Mouse (Mus musculus) midbrain, embryonic 11.5 days (tissue): ENCODE results near the gene Acer1. TPM values are rescaled to one million over a fixed set of nuclear protein-coding genes. Genes with fewer than 3 reads are reported as not detected.

Experiments used
- ATAC-seq: fragments of 200-750 bp; cut with Nextera tagmentation; 2 replicates; pipeline ENCODE4 v1.8.0; 2017; ENCODE audit warnings: moderate TSS enrichment, moderate library complexity; ENCODE audit not compliant: low FRiP score
- DNase-seq: peaks from one replicate; pipeline ENCODE4 v3.0.0; 2015; ENCODE audit warnings: low spot score; ENCODE audit errors: missing footprints
- H3K27ac ChIP-seq: fragments of 300-500 bp; sonication (generic); 2 replicates; pipeline ENCODE4 v1.5.1; 2014; ENCODE audit warnings: low read depth, low read length
- H3K27me3 ChIP-seq: fragments of 300-500 bp; sonication (generic); 2 replicates; pipeline ENCODE4 v1.6.1; 2014; ENCODE audit warnings: mild to moderate bottlenecking, low read length, moderate library complexity, mixed read lengths; ENCODE audit not compliant: control insufficient read depth, insufficient read depth
- H3K36me3 ChIP-seq: fragments of 300-500 bp; sonication (generic); 2 replicates; pipeline ENCODE4 v1.6.1; 2014; ENCODE audit warnings: mild to moderate bottlenecking, low read length, moderate library complexity, mixed read lengths; ENCODE audit not compliant: control insufficient read depth, insufficient read depth
- H3K4me1 ChIP-seq: fragments of 300-500 bp; sonication (generic); 2 replicates; pipeline ENCODE4 v1.6.1; 2014; ENCODE audit warnings: low read length; ENCODE audit not compliant: control insufficient read depth, insufficient read depth
- H3K4me2 ChIP-seq: fragments of 300-500 bp; sonication (generic); 2 replicates; pipeline ENCODE4 v1.6.1; 2014; ENCODE audit warnings: mild to moderate bottlenecking, moderate library complexity
- H3K4me3 ChIP-seq: fragments of 300-500 bp; sonication (generic); 2 replicates; pipeline ENCODE4 v1.5.1; 2014; ENCODE audit warnings: low read depth, low read length
- H3K9ac ChIP-seq: fragments of 300-500 bp; sonication (generic); 2 replicates; pipeline ENCODE4 v1.6.1; 2014; ENCODE audit warnings: low read length
- H3K9me3 ChIP-seq: fragments of 300-500 bp; sonication (generic); 2 replicates; pipeline ENCODE4 v1.6.1; 2016; ENCODE audit warnings: low read length; ENCODE audit not compliant: control insufficient read depth
- WGBS: fragments of 180-500 bp; shearing (Covaris S2); extraction: QIAGEN DNeasy Blood & Tissue Kit; methylation state at CpG from one replicate; pipeline ENCODE4 v1.1.7; 2014; 5-methylcytosine and 5-hydroxymethylcytosine counted together
- polyA plus RNA-seq: library from polyadenylated mRNA; unstranded; fragments of >200 nt; fragmentation: Nextera tagmentation; extraction: Ambion mirVana; gene quantifications from 2 replicates; pipeline ENCODE4 v1.2.1, GENCODE M21; 2014

The Acer1 gene
- polyA plus RNA-seq, 1 experiment from 2014 or later, result not detected

DNA sequence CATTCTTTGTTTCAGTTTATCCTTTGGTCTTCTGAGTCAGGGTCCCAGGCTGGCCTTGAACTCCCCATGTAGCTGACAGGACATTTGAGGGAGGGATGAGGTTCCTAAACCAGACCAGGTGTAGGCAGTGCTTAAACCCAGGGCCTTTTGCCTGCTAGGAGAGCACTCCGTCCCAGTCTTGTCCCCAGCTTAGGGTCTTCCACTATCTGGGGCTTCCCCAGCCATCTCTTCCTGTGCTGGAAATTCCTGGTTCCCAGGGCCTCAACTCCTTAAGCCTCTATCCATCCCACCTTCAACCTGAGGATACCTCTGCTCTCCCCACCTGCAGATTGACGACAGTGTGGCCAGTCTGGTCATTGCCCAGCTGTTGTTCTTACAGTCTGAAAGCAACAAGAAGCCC, 9.0 kb upstream of the Acer1 start:
- H3K27ac ChIP-seq, result no peak overlapping the region
- 64% methylated on average over 2 of the region's 2 CpGs for WGBS

DNA sequence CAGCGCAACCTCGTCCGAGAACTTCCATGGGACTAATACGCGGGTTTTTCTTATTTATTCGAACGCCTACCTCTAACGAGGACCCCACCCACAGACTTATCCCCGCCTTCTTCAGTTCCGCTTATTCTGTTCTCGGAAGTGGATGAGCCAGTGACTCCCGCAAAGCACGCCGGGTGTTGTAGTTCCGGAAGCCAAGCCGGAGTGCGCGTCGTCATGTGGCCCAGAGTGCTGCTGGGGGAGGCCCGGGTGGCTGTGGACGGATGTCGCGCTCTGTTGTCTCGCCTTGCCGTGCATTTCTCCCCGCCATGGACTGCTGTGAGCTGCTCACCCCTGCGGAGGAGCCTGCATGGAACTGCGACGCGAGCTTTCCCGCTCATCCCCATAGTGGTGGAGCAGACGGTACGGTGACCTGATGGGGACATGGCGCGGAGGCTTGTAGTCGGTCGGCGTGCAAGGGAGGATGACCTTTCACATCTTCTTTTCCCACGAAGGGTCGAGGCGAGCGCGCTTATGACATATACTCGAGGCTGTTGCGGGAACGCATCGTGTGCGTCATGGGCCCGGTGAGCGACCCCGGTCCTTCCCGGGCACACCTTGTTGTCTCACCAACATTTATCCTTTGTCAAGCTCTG, 8.3 kb upstream of the Acer1 start, which contains the start of gene Clpp:
TSS of gene Clpp (plus strand) at position 191 of the 632 bp plus-strand sequence.
- H3K4me1 ChIP-seq, result peaks cover 6% of the 10 kb centered on the region
- no peaks in the 10 kb centered on the region for H3K9me3 ChIP-seq
- H3K4me3 ChIP-seq, result peak within 1 kb of the TSS; percentile 81
- WGBS, result under 1% methylated on average over 52 of the region's 52 CpGs
- DNase-seq (peak; percentile 99), ATAC-seq (peak; percentile 97)
- H3K4me2 ChIP-seq, result peak within 1 kb of the TSS; percentile 78
- peaks cover 8% of the 10 kb centered on the region for H3K36me3 ChIP-seq
- peak within 1 kb of the TSS; percentile 76 for H3K9ac ChIP-seq
- no peaks in the 10 kb centered on the region for H3K27me3 ChIP-seq
- peak within 1 kb of the TSS; percentile 57 for H3K27ac ChIP-seq

More for the DNA sequence above, 9.0 kb upstream of the Acer1 start:
- Histone ChIP-seq H3K27me3 (no peaks in the 10 kb centered on the region), H3K4me2 (peak overlapping the region; percentile 78), H3K4me1 (peaks cover 6% of the 10 kb centered on the region), H3K9me3 (no peaks in the 10 kb centered on the region), H3K4me3 (peak overlapping the region; percentile 81), H3K9ac (peak overlapping the region; percentile 76), H3K36me3 (peaks cover 11% of the 10 kb centered on the region)
- ATAC-seq (no peak), DNase-seq (peak; percentile 85)

DNA sequence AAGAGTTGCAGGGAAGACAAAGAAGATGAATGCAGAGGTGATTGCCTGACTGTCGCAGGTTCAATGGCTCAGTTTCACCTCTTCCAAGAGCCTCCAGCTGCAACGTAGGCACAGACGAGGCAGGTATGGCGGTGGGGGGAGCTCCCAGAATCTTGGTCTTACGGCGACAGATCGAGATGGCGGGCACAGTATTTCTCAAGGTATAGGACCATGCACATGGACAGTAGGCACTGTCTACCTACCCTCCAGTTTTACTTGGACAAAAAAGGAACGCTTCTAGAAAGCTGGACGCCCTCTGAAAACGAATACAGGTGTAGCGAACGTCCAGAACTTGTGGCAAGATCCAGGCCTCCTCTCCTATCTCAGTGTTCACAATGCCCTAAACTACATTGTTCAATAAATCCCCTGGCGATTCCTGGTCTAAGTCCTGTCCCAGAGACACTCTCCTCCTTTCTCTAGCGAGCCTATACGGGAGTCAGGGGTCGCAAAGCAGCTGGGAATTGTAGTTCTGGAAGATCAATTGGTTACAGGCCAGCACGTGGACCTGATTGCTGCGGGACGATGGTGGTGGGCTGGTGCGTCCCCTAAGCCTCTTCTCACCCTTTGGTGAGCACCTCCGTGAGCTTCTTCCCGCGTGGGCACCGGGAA, 7.7 kb upstream of the Acer1 start:
- peak overlapping the region; percentile 78 for H3K4me2 ChIP-seq
- H3K4me1 ChIP-seq, result peaks cover 6% of the 10 kb centered on the region
- no peaks in the 10 kb centered on the region for H3K9me3 ChIP-seq
- 3% methylated on average over 25 of the region's 25 CpGs for WGBS
- H3K27me3 ChIP-seq, result no peaks in the 10 kb centered on the region
- H3K9ac ChIP-seq, result peak overlapping the region; percentile 76
- DNase-seq (no peak), ATAC-seq (peak; percentile 96)
- H3K4me3 ChIP-seq, result peak overlapping the region; percentile 81
- peak overlapping the region; percentile 57 for H3K27ac ChIP-seq
- peaks cover 8% of the 10 kb centered on the region for H3K36me3 ChIP-seq

DNA sequence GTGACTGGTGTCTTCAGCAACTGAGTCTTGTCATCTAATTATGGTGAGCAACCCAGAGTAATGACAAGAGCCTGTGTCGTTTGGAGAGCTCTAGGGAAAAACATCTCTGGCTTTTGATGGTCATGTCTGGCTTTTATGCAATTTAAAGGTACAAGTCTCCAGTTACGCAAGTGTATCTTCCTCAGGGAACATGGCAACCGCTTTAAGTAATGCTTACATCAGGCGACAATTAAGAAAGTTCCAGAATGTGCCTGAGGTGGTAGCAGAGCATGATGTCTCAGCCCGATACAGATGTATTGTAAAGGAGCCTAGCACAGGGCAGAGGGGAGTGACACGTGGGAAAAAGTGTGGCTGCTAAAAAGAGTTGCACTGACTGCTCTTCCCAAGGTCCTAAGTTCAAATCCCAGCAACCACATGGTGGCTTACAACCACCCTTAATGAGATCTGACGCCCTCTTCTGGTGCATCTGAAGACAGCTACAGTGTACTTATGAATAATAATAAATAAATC, 7.0 kb upstream of the Acer1 start:
- ATAC-seq (no peak), DNase-seq (no peak)
- Histone ChIP-seq H3K4me3 (peak overlapping the region; percentile 81; the same call in 1 of the 2 replicates), H3K27ac (no peak overlapping the region), H3K36me3 (peaks cover 8% of the 10 kb centered on the region), H3K4me2 (peak overlapping the region; percentile 78), H3K9ac (peak overlapping the region; percentile 76; the same call in 1 of the 2 replicates), H3K9me3 (no peaks in the 10 kb centered on the region), H3K4me1 (peaks cover 6% of the 10 kb centered on the region), H3K27me3 (no peaks in the 10 kb centered on the region)
- 76% methylated on average over 7 of the region's 7 CpGs for WGBS

DNA sequence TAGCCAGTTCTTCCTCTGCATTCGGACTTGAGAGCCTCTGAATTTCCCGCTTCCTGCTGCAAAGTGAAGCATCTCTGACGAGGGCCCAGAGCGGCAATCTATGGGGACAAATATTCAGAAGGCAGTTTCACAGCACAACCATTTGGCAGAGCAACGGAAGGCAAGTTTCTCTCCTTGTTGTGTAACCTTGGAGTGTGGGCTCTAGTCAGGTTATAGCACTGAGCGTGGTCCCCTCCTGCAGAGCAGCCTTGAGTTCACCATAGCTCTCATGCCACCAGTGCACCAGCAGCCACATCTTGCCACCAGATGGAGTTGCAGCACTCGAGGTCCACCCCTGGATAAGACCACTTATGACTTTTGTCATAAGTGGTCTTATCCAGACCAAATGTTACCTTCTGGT, 6.5 kb upstream of the Acer1 start:
- H3K4me2 ChIP-seq, result no peak overlapping the region
- DNase-seq (no peak), ATAC-seq (no peak)
- WGBS, result 87% methylated on average over 7 of the region's 7 CpGs
- H3K27ac ChIP-seq, result no peak overlapping the region
- H3K4me1 ChIP-seq, result peaks cover 6% of the 10 kb centered on the region
- no peak overlapping the region for H3K9ac ChIP-seq
- no peak overlapping the region for H3K4me3 ChIP-seq
- H3K36me3 ChIP-seq, result peaks cover 7% of the 10 kb centered on the region
- H3K27me3 ChIP-seq, result no peaks in the 10 kb centered on the region
- no peaks in the 10 kb centered on the region for H3K9me3 ChIP-seq

DNA sequence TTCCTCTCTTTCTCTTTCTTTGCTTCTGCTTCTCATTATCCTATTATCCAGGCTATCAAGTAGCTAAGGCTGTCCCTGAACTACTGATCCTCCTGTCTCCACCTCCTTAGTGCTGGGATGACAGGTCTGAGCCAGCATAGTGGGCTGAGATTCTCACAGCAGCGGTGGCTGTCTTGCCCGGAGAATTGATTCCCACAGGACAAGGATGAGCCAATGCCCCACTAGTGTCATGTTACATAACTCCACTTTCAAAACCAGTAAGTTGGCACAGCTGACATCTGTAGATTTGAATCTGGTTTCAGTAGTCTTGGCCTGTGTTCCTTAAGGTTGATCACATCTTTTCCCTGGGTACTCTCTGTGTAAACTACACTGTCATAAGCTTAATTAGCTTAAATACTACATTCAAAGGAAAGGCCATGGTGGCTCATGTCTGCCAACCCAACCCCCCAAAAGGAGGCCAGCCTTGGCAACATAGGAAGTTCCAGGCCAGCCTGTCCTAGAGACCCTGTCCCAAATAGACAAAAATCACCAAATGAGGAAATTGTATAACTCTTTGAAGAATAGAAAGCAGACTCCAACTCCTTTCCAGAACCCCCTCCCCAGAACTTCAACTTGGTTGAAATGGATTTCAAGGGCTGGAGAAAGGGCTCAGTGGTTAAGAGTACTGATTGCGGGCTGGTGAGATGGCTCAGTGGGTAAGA, 4.3 kb upstream of the Acer1 start:
- Histone ChIP-seq H3K27me3 (no peaks in the 10 kb centered on the region), H3K27ac (no peak overlapping the region), H3K4me2 (no peak overlapping the region), H3K36me3 (no peaks in the 10 kb centered on the region), H3K9me3 (no peaks in the 10 kb centered on the region), H3K4me3 (no peak overlapping the region), H3K4me1 (peaks cover 5% of the 10 kb centered on the region), H3K9ac (no peak overlapping the region)
- DNase-seq, result peak; percentile 67
- no peak for ATAC-seq
- 92% methylated on average over 3 of the region's 3 CpGs for WGBS

DNA sequence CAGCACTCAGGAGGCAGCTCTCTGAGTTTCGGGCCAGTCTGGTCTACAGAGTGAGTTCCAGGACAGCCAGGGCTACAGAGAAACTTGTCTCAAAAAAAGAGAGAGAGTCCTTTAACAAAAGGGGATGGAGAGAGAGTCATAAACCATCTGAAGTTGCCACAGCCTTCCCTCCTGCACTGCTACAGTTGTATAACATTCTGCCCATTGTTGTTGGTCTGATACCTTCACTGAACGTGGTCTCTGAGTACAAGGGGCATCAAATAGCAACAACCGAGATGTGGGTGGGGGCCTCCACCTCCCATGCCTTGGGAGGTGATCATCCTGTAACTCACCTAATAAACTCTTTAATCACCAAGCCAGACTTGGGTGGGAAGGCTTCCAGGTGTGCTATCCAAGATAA, 3.7 kb upstream of the Acer1 start:
- ATAC-seq, result no peak
- Histone ChIP-seq H3K36me3 (no peaks in the 10 kb centered on the region), H3K9me3 (no peaks in the 10 kb centered on the region), H3K27ac (no peak overlapping the region), H3K4me1 (no peaks in the 10 kb centered on the region), H3K27me3 (no peaks in the 10 kb centered on the region), H3K4me2 (no peak overlapping the region), H3K9ac (no peak overlapping the region), H3K4me3 (no peak overlapping the region)
- peak; percentile 60 for DNase-seq
- WGBS, result 81% methylated on average over 3 of the region's 3 CpGs

DNA sequence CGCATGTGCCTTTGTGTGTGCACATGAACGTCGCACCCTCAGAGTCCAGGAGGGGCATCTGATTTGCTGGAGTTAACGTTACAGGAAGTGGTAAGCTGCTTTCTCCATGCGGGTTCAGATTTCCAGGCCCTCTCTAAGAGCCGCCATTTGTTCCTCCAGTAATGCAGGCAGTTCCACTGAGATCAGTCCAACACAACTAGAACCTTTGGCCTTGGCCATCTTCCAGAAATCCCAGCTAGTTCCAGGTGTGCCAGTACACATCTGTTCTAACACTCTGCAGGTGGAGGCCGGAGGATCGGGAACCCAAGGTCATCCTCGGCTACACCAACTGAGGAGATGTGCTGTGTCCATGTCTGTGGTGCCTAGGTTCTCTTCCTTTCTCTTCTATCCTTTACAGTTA, 3.0 kb upstream of the Acer1 start:
- no peak overlapping the region for H3K9ac ChIP-seq
- no peaks in the 10 kb centered on the region for H3K9me3 ChIP-seq
- H3K27ac ChIP-seq, result no peak overlapping the region
- H3K4me2 ChIP-seq, result no peak overlapping the region
- ATAC-seq, result no peak
- no peak overlapping the region for H3K4me3 ChIP-seq
- 85% methylated on average over 9 of the region's 9 CpGs for WGBS
- no peaks in the 10 kb centered on the region for H3K4me1 ChIP-seq
- no peaks in the 10 kb centered on the region for H3K36me3 ChIP-seq
- peak; percentile 62 for DNase-seq
- no peaks in the 10 kb centered on the region for H3K27me3 ChIP-seq

DNA sequence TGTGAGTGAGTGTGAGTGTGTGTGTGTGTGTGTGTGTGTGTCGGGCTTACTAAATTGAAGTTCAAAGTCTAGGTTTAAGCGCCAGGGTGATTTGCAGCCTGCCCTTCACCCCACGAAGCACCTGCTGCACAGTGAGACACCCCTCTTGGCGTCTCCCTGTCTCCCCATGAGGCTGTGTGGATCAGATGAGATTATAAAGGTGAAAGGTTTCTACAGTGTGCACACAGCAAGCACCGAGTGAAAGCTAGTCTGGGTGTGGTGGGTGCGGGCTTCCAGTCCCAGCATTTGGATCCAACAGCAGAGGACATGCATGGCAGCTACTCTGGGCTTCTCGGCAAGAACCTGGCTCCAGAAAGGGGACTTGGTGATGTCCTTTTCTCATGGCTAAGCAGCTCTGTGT, 877 bp downstream of the Acer1 start:
- DNase-seq, result no peak
- Histone ChIP-seq H3K4me1 (no peaks in the 10 kb centered on the region), H3K27ac (no peak overlapping the region), H3K27me3 (no peaks in the 10 kb centered on the region), H3K4me2 (no peak overlapping the region), H3K9me3 (no peaks in the 10 kb centered on the region), H3K4me3 (no peak overlapping the region), H3K9ac (no peak overlapping the region), H3K36me3 (no peaks in the 10 kb centered on the region)
- no peak for ATAC-seq
- WGBS, result 83% methylated on average over 7 of the region's 7 CpGs
